Mouse (Mus musculus): ENCODE results near the gene Scn1b. TPM values are rescaled to one million over a fixed set of nuclear protein-coding genes. Genes with fewer than 3 reads are reported as not detected.

Gene Scn1b
- polyA plus RNA-seq, 1 experiment, result 627 TPM

Other genes with a start within 250 kb of the Scn1b start
- gene Cd22, start 246.7 kb downstream of the Scn1b start, polyA plus RNA-seq (2012; rRNA removed), result 0.66 and 0.78 TPM in 2 replicates
- 208 and 271 TPM in 2 replicates for gene Mag, start 212.1 kb downstream of the Scn1b start, polyA plus RNA-seq (2012; rRNA removed)
- not detected in 2 replicates for gene Hamp2, start 202.3 kb downstream of the Scn1b start, polyA plus RNA-seq (2012; rRNA removed)
- gene Hamp, start 183.0 kb downstream of the Scn1b start, polyA plus RNA-seq (2012; rRNA removed), result not detected in 2 replicates
- 194 and 251 TPM in 2 replicates for gene Usf2, start 170.2 kb downstream of the Scn1b start, polyA plus RNA-seq (2012; rRNA removed)
- gene Lsr, start 153.5 kb downstream of the Scn1b start, polyA plus RNA-seq (2012; rRNA removed), result 10.3 and 12.7 TPM in 2 replicates
- 0.21 and 0.26 TPM in 2 replicates for gene Fam187b, start 153.2 kb downstream of the Scn1b start, polyA plus RNA-seq (2012; rRNA removed)
- gene Fxyd5, start 84.5 kb downstream of the Scn1b start, polyA plus RNA-seq (2012; rRNA removed), result 37.6 and 40.5 TPM in 2 replicates
- gene Fxyd7, start 75.5 kb downstream of the Scn1b start, polyA plus RNA-seq (2012; rRNA removed), result 188 and 275 TPM in 2 replicates
- 127 and 169 TPM in 2 replicates for gene Fxyd1, start 69.8 kb downstream of the Scn1b start, polyA plus RNA-seq (2012; rRNA removed)
- 28.1 and 31.7 TPM in 2 replicates for gene Lgi4, start 67.7 kb downstream of the Scn1b start, polyA plus RNA-seq (2012; rRNA removed)
- 1.8 and 2.6 TPM in 2 replicates for gene Fxyd3, start 50.3 kb downstream of the Scn1b start, polyA plus RNA-seq (2012; rRNA removed)
- 3.3 and 4.0 TPM in 2 replicates for gene Hpn, start 11.7 kb downstream of the Scn1b start, polyA plus RNA-seq (2012; rRNA removed)
- gene Gramd1a, start 28.9 kb upstream of the Scn1b start, polyA plus RNA-seq (2012; rRNA removed), result 174 and 186 TPM in 2 replicates
- not detected in 2 replicates for gene Scgb2b2, start 163.5 kb upstream of the Scn1b start, polyA plus RNA-seq (2012; rRNA removed)
- gene Scgb1b2, start 164.8 kb upstream of the Scn1b start, polyA plus RNA-seq (2012; rRNA removed), result not detected in 2 replicates
- not detected in 2 replicates for gene Scgb2b3, start 235.1 kb upstream of the Scn1b start, polyA plus RNA-seq (2012; rRNA removed)
- gene Scgb1b3, start 248.6 kb upstream of the Scn1b start, polyA plus RNA-seq (2012; rRNA removed), result not detected in 2 replicates